Mouse (Mus musculus): ENCODE measurements at regions not wholly inside any gene's neighbourhood (a gene's known extent, or its start where the extent isn't known, plus 50 kb on each side); places are given as distances from the start of the nearest gene placed in this dataset.

DNA sequence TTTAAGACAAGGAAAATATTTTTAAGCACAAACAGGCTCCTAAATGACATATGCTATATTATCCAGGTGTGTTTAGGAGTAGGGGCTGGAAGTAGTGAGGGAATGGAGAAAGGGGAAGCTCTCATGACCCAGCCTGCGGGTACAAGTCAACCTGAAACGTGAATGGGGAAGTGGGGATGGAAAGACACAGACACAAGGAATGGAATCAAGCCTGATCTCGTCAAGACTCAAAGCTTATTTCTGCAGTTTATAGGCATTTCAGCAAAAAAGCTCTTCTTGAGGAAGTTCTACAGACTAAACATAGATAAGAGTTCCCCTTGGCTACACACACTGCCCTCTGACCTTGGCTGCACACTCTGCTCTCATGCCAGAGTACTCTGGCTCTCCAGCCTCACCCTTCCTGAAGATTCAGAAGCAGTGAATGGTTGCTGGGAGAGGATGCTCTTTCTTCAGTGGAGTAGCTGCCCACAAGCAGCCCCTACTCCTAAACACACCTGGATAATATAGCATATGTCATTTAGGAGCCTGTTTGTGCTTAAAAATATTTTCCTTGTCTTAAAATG, 106.4 kb upstream of the Rrp15 start:
- no peaks in the 10 kb centered on the region for H3K4me1 ChIP-seq
- H3K27me3 ChIP-seq (replicated peaks), result no peaks in the 10 kb centered on the region
- no peak for ATAC-seq (replicated peaks)
- H3K9me3 ChIP-seq, result no peaks in the 10 kb centered on the region
- 88% methylated on average over 3 of the region's 3 CpGs for WGBS
- no peak overlapping the region for H3K4me3 ChIP-seq
- no peak overlapping the region for H3K4me2 ChIP-seq
- no peak overlapping the region for H3K9ac ChIP-seq
- no peaks in the 10 kb centered on the region for H3K36me3 ChIP-seq (replicated peaks)
- H3K27ac ChIP-seq, result no peak overlapping the region

DNA sequence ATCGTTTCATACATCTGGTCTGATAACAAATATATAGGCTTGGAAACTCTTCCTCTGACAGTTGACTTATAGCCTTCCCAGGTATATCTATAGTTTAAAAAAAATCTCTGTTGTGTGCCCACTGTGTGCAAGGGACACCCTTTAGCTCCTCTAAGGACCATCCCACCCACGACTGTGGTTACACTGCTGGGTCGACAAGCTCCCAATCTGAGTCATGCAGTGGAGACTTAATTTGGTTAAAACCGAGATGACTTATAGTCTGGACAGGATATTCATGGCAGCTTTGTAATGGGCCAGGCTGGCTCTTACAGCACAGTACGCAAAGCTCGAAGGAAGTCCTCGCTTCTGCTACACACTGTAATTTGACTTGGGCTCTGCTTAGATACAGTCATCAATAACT, 96.1 kb upstream of the Rrp15 start:
- ATAC-seq (replicated peaks), result no peak
- no peaks in the 10 kb centered on the region for H3K36me3 ChIP-seq (replicated peaks)
- no peaks in the 10 kb centered on the region for H3K27me3 ChIP-seq (replicated peaks)
- WGBS, result 88% methylated on average over 7 of the region's 7 CpGs
- H3K9me3 ChIP-seq, result no peaks in the 10 kb centered on the region
- H3K9ac ChIP-seq, result no peak overlapping the region
- no peak overlapping the region for H3K27ac ChIP-seq
- H3K4me1 ChIP-seq, result no peaks in the 10 kb centered on the region
- no peak overlapping the region for H3K4me3 ChIP-seq
- H3K4me2 ChIP-seq, result no peak overlapping the region

GRCm38 (mm10) chr1:186833896-186834800, 85.0 kb upstream of the Rrp15 start:
- H3K4me1 ChIP-seq, result peaks cover 18% of the 10 kb centered on the region
- H3K27ac ChIP-seq, result no peak overlapping the region
- peak overlapping the region; percentile 94 for H3K4me2 ChIP-seq
- H3K9me3 ChIP-seq, result no peaks in the 10 kb centered on the region
- peaks cover 6% of the 10 kb centered on the region for H3K27me3 ChIP-seq (replicated peaks)
- ATAC-seq (replicated peaks), result peak; percentile 78
- H3K9ac ChIP-seq, result peak overlapping the region; percentile 40
- peak overlapping the region; percentile 39 for H3K4me3 ChIP-seq
- WGBS, result under 1% methylated on average over 43 of the region's 43 CpGs
- H3K36me3 ChIP-seq (replicated peaks), result no peaks in the 10 kb centered on the region

DNA sequence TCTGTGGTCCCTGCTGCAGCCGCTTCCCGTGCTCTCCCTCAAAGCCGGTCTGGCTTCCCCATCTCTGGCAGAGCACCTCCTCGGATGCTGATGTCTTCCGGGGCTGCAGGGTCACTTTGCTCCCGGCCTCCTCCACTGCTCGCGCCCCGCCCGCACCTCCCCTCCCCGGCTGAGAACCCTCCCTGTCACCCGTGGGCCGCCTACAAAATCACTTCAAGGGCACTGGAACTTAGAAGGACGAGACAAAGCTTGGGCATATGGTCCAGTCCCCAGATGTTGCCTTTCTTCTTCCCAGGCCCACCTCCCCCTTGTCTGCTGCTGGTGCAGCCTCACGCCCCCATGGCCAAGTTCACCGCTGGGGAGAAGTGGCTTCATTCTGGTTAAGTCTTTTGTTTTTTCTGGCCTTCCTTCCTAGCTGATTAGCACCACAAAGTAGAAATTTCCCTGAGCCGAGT, 84.3 kb upstream of the Rrp15 start:
- Histone ChIP-seq H3K4me2 (peak overlapping the region; percentile 94), H3K27me3 (replicated peaks) (peaks cover 6% of the 10 kb centered on the region), H3K9me3 (no peaks in the 10 kb centered on the region), H3K4me3 (peak overlapping the region; percentile 39), H3K36me3 (replicated peaks) (no peaks in the 10 kb centered on the region), H3K27ac (no peak overlapping the region), H3K9ac (peak overlapping the region; percentile 40; the same call in 1 of the 2 replicates), H3K4me1 (peaks cover 18% of the 10 kb centered on the region)
- peak; percentile 48; the same call in 1 of the 2 replicates for ATAC-seq (replicated peaks)
- WGBS, result 2% methylated on average over 17 of the region's 17 CpGs

DNA sequence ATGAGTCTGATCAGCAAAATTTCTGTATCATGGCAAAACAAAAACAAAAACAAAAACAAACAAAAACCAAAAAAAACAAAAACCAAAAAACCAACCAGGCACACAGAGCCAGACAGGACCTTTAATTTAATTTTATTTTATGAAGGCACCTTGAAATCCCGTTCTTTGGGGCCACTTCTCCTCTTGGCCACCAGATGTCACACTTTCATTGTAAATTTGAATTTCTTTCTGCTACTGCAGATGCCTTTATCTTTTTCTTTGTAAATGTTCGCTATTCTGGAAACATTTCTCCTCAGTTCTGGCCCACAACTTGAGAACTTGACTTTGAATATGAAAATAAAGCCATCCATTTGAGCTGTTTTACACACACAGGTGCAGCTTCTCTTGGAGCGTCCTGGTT, 78.6 kb upstream of the Rrp15 start:
- no peak overlapping the region for H3K4me3 ChIP-seq
- no peak overlapping the region for H3K9ac ChIP-seq
- peaks cover 6% of the 10 kb centered on the region for H3K27me3 ChIP-seq (replicated peaks)
- no peak for ATAC-seq (replicated peaks)
- no peaks in the 10 kb centered on the region for H3K4me1 ChIP-seq
- no peaks in the 10 kb centered on the region for H3K36me3 ChIP-seq (replicated peaks)
- no peaks in the 10 kb centered on the region for H3K9me3 ChIP-seq
- WGBS, result 26% methylated on average over 3 of the region's 3 CpGs
- H3K27ac ChIP-seq, result no peak overlapping the region
- no peak overlapping the region for H3K4me2 ChIP-seq

GRCm38 (mm10) chr1:186808192-186808960, 59.2 kb upstream of the Rrp15 start:
- H3K27me3 ChIP-seq (replicated peaks), result no peaks in the 10 kb centered on the region
- ATAC-seq (replicated peaks), result peak; percentile 50; the same call in 1 of the 2 replicates
- no peak overlapping the region for H3K9ac ChIP-seq
- H3K4me3 ChIP-seq, result peak overlapping the region; percentile 18
- H3K27ac ChIP-seq, result peak overlapping the region; percentile 51; the same call in 1 of the 2 replicates
- H3K4me1 ChIP-seq, result peaks cover 12% of the 10 kb centered on the region; the same call in 1 of the 2 replicates
- WGBS, result 41% methylated on average over 19 of the region's 19 CpGs
- no peaks in the 10 kb centered on the region for H3K36me3 ChIP-seq (replicated peaks)
- no peaks in the 10 kb centered on the region for H3K9me3 ChIP-seq
- peak overlapping the region; percentile 43 for H3K4me2 ChIP-seq

DNA sequence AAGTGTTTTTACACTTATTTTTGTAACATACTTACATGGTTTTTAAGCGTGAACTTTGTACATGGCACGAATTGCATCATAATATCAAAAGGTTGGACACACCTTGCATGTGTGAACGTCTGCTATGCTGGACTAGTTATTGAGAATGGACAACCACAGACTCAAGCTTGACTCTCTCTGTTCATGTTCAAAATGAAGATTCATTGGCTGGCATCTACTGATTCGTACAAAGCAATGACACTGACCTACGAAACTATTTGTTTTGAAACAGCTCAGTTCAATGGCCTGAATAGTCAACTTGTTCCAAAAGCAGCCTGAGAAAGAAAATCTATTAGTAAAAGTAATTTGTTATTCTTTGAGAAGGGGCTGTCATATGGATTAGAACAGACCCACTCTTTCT, 55.3 kb upstream of the Rrp15 start:
- no peak overlapping the region for H3K9ac ChIP-seq
- H3K4me3 ChIP-seq, result no peak overlapping the region
- ATAC-seq (replicated peaks), result no peak
- no peak overlapping the region for H3K4me2 ChIP-seq
- 92% methylated on average over 5 of the region's 5 CpGs for WGBS
- H3K27ac ChIP-seq, result no peak overlapping the region
- H3K9me3 ChIP-seq, result no peaks in the 10 kb centered on the region
- no peaks in the 10 kb centered on the region for H3K27me3 ChIP-seq (replicated peaks)
- no peaks in the 10 kb centered on the region for H3K36me3 ChIP-seq (replicated peaks)
- peaks cover 12% of the 10 kb centered on the region; the same call in 1 of the 2 replicates for H3K4me1 ChIP-seq

All from midbrain, embryonic 15.5 days (tissue).